ENCODE assay signal across 23 mouse cellular contexts in the genomic region with DNA sequence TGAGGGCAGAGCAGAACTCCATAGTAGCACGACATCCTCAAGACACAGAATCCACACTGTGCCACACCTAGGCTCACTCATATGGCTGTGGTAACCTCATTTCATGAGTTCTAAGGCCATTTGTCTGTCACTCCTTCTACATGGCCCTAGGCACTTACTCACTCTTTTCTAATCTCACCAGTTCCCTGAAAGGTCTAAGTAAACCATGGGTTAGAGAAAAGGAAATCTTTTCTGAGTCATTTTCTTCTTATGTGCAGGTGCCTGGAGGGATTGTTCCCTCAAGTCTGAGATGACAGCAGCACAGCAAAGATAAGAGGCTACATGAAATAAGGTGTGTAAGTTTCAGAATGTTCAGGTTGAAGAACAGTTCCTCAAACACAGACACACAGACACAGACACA.
DNase-seq lines count a peak whose midpoint lies in the region; ATAC-seq and TF ChIP-seq lines count a peak whose summit lies in the region.
"Had no signal": no experiment of that assay in that cellular context is flagged by ENCODE, and none has a peak within 500 bp of the region (broad histone marks: within the 10 kb centered on the region; RNA-seq: fewer than 3 reads in every experiment).

No protein-coding gene starts in this region.

- no peak overlapping the region for H3K4me3 ChIP-seq in stomach, postnatal 0 days (ENCODE audit: low read depth, low read length)
- H3K4me3 ChIP-seq in forebrain, embryonic 15.5 days = no peak overlapping the region
- H3K4me3 ChIP-seq: embryonic facial prominence, embryonic 10.5 days; embryonic facial prominence, embryonic 12.5 days; forebrain, embryonic 12.5 days had no signal

- no peak overlapping the region for H3K27ac ChIP-seq in stomach, postnatal 0 days (replicated peaks)
- no peak overlapping the region for H3K27ac ChIP-seq in forebrain, embryonic 15.5 days (replicated peaks)
- H3K27ac ChIP-seq: embryonic facial prominence, embryonic 10.5 days; embryonic facial prominence, embryonic 12.5 days; forebrain, embryonic 12.5 days had no signal

- 58% methylated on average over 1 of the region's 1 CpGs for WGBS in stomach, postnatal 0 days
- WGBS in forebrain, embryonic 15.5 days = 74% methylated on average over 1 of the region's 1 CpGs

- H3K4me2 ChIP-seq in stomach, postnatal 0 days (replicated peaks; ENCODE audit: low read depth) = no peak overlapping the region
- H3K4me2 ChIP-seq in forebrain, embryonic 15.5 days (replicated peaks) = no peak overlapping the region
- H3K4me2 ChIP-seq: embryonic facial prominence, embryonic 12.5 days; forebrain, embryonic 12.5 days had no signal

- no peaks in the 10 kb centered on the region for H3K4me1 ChIP-seq in stomach, postnatal 0 days (replicated peaks; ENCODE audit: control insufficient read depth, insufficient read depth)
- no peaks in the 10 kb centered on the region for H3K4me1 ChIP-seq in forebrain, embryonic 15.5 days
- H3K4me1 ChIP-seq: embryonic facial prominence, embryonic 10.5 days; embryonic facial prominence, embryonic 12.5 days; forebrain, embryonic 12.5 days had no signal

- peak; percentile 45; the same call in 1 of the 2 replicates for ATAC-seq in stomach, postnatal 0 days (ENCODE audit: low FRiP score, low TSS enrichment)
- no peak for ATAC-seq in forebrain, embryonic 15.5 days (replicated peaks)
- ATAC-seq in megakaryocyte, adult 5-6 weeks (ENCODE audit: poor library complexity, severe bottlenecking) = no peak
- ATAC-seq: activated CD4-positive, CD25-positive, alpha-beta regulatory T cell, adult 4 months; CD4-positive, CD25-positive, alpha-beta regulatory T cell, adult 4 months; forebrain, embryonic 14.5 days; forebrain, postnatal 0 days had no signal

- H3K9me3 ChIP-seq in stomach, postnatal 0 days (ENCODE audit: control insufficient read depth, low read length) = no peaks in the 10 kb centered on the region
- H3K9me3 ChIP-seq in forebrain, embryonic 15.5 days = 0 out of 2 replicates have a peak, but pooled peaks cover 5% of the 10 kb centered on the region

- DNase-seq in 3134 (ENCODE audit: extremely low read depth, insufficient read length, low spot score) (peak; percentile 51), NIH3T3 (ENCODE audit: low read depth) (peak; percentile 11)
- DNase-seq in stomach, postnatal 0 days (ENCODE audit: low spot score) = no peak
- DNase-seq: adrenal gland, adult 8-10 months; adrenal gland, postnatal 14 days; adrenal gland, postnatal 36 days; B cell, adult 2 months; cerebellum, adult 11-12 months; cerebellum, adult 2 months; cerebellum, adult 9-10 months; cerebellum, postnatal 10 days; cerebellum, postnatal 25 days; forebrain, postnatal 0 days had no signal

- no peak for TF ChIP-seq EP300 in stomach, postnatal 0 days (optimal IDR thresholded peaks at IDR 0.05)

- H3K9ac ChIP-seq in stomach, postnatal 0 days (ENCODE audit: low read length) = no peak overlapping the region
- H3K9ac ChIP-seq in forebrain, embryonic 15.5 days (replicated peaks) = no peak overlapping the region
- H3K9ac ChIP-seq: embryonic facial prominence, embryonic 12.5 days; forebrain, embryonic 12.5 days; forebrain, postnatal 0 days had no signal

- H3K36me3 ChIP-seq in stomach, postnatal 0 days (ENCODE audit: control insufficient read depth, insufficient read depth, low read length) = no peaks in the 10 kb centered on the region
- H3K36me3 ChIP-seq in forebrain, embryonic 15.5 days = no peaks in the 10 kb centered on the region
- H3K36me3 ChIP-seq: embryonic facial prominence, embryonic 10.5 days; embryonic facial prominence, embryonic 12.5 days; forebrain, embryonic 12.5 days; G1E had no signal

- no peak for TF ChIP-seq CTCF in stomach, postnatal 0 days (IDR thresholded peaks at IDR 0.05; ENCODE audit: low read depth)

- H3K27me3 ChIP-seq in stomach, postnatal 0 days (ENCODE audit: control insufficient read depth, insufficient read depth, low read length) = no peaks in the 10 kb centered on the region
- H3K27me3 ChIP-seq in forebrain, embryonic 15.5 days = no peaks in the 10 kb centered on the region
- H3K27me3 ChIP-seq: CH12.LX; embryonic facial prominence, embryonic 12.5 days; forebrain, embryonic 12.5 days had no signal
